Comparison of ENCODE assay signal across 9 mouse cellular contexts in genomic region chr2:66961808-66962519, GRCm38 (mm10).
DNase-seq lines count a peak whose midpoint lies in the region; ATAC-seq and TF ChIP-seq lines count a peak whose summit lies in the region.
"Had no signal": no experiment of that assay in that cellular context is flagged by ENCODE, and none has a peak within 500 bp of the region (broad histone marks: within the 10 kb centered on the region; RNA-seq: fewer than 3 reads in every experiment).

No protein-coding gene starts in this region.

- TF ChIP-seq CTCF in lung, postnatal 0 days (IDR thresholded peaks at IDR 0.05), result peak; percentile 75

- H3K4me2 ChIP-seq in neural tube, embryonic 15.5 days, result no peak overlapping the region
- no peak overlapping the region for H3K4me2 ChIP-seq in forebrain, embryonic 15.5 days (replicated peaks)
- no peak overlapping the region for H3K4me2 ChIP-seq in lung, postnatal 0 days (replicated peaks; ENCODE audit: low read depth, low read length)
- H3K4me2 ChIP-seq: embryonic facial prominence, embryonic 13.5 days had no signal

- ATAC-seq in neural tube, embryonic 15.5 days (ENCODE audit: low FRiP score), result no peak
- ATAC-seq in forebrain, embryonic 15.5 days (replicated peaks), result peak; percentile 78
- ATAC-seq in lung, postnatal 0 days, result no peak

- no peak for TF ChIP-seq EP300 in lung, postnatal 0 days (IDR thresholded peaks at IDR 0.05)

- no peaks in the 10 kb centered on the region for H3K27me3 ChIP-seq in neural tube, embryonic 15.5 days (replicated peaks)
- H3K27me3 ChIP-seq in forebrain, embryonic 15.5 days, result no peaks in the 10 kb centered on the region
- no peaks in the 10 kb centered on the region for H3K27me3 ChIP-seq in lung, postnatal 0 days (replicated peaks; ENCODE audit: insufficient read depth, low read length)
- H3K27me3 ChIP-seq: embryonic facial prominence, embryonic 13.5 days had no signal

- H3K27ac ChIP-seq in neural tube, embryonic 15.5 days (replicated peaks), result no peak overlapping the region
- H3K27ac ChIP-seq in forebrain, embryonic 15.5 days (replicated peaks), result no peak overlapping the region
- no peak overlapping the region for H3K27ac ChIP-seq in lung, postnatal 0 days (ENCODE audit: low read length)
- H3K27ac ChIP-seq: embryonic facial prominence, embryonic 13.5 days had no signal

- H3K4me1 ChIP-seq in neural tube, embryonic 15.5 days, result no peaks in the 10 kb centered on the region
- no peaks in the 10 kb centered on the region for H3K4me1 ChIP-seq in forebrain, embryonic 15.5 days
- no peaks in the 10 kb centered on the region for H3K4me1 ChIP-seq in lung, postnatal 0 days (ENCODE audit: insufficient read depth, low read depth, low read length)
- H3K4me1 ChIP-seq: embryonic facial prominence, embryonic 13.5 days had no signal

- no peak overlapping the region for H3K9ac ChIP-seq in neural tube, embryonic 15.5 days (replicated peaks)
- H3K9ac ChIP-seq in forebrain, embryonic 15.5 days (replicated peaks), result no peak overlapping the region
- no peak overlapping the region for H3K9ac ChIP-seq in lung, postnatal 0 days (replicated peaks; ENCODE audit: low read depth)
- H3K9ac ChIP-seq: embryonic facial prominence, embryonic 13.5 days had no signal

- DNase-seq in neural tube, embryonic 10.5 days (ENCODE audit: extremely low spot score, low spot score), result peak; percentile 29
- DNase-seq in c-Kit-positive CD71-positive TER-119-negative erythroid progenitor cells, embryonic 14.5 days (ENCODE audit: low read depth), result peak; percentile 4
- DNase-seq in kidney, postnatal 4 days, result peak; percentile 49 to 54
- DNase-seq in lung, postnatal 0 days (ENCODE audit: low spot score), result peak; percentile 53
- peak; percentile 2 to 7 for DNase-seq in right cerebral cortex, postnatal 36 days (ENCODE audit: low spot score in 2 of 2)
- no peak for DNase-seq in T-cell, adult 2 months (ENCODE audit: low spot score)

- H3K36me3 ChIP-seq in neural tube, embryonic 15.5 days, result no peaks in the 10 kb centered on the region
- no peaks in the 10 kb centered on the region for H3K36me3 ChIP-seq in forebrain, embryonic 15.5 days
- H3K36me3 ChIP-seq in lung, postnatal 0 days (ENCODE audit: insufficient read depth, low read length), result no peaks in the 10 kb centered on the region
- H3K36me3 ChIP-seq: embryonic facial prominence, embryonic 13.5 days had no signal

- H3K4me3 ChIP-seq in neural tube, embryonic 15.5 days (replicated peaks), result no peak overlapping the region
- H3K4me3 ChIP-seq in forebrain, embryonic 15.5 days, result no peak overlapping the region
- no peak overlapping the region for H3K4me3 ChIP-seq in lung, postnatal 0 days (ENCODE audit: low read depth, low read length)
- H3K4me3 ChIP-seq: embryonic facial prominence, embryonic 13.5 days had no signal

- 26% methylated on average over 8 of the region's 8 CpGs for WGBS in neural tube, embryonic 15.5 days
- WGBS in forebrain, embryonic 15.5 days, result 24% methylated on average over 8 of the region's 8 CpGs
- WGBS in lung, postnatal 0 days, result 23% methylated on average over 8 of the region's 8 CpGs

- no peaks in the 10 kb centered on the region for H3K9me3 ChIP-seq in neural tube, embryonic 15.5 days (replicated peaks)
- no peaks in the 10 kb centered on the region for H3K9me3 ChIP-seq in forebrain, embryonic 15.5 days
- H3K9me3 ChIP-seq in lung, postnatal 0 days (ENCODE audit: low read length), result no peaks in the 10 kb centered on the region
- H3K9me3 ChIP-seq: embryonic facial prominence, embryonic 13.5 days had no signal
